Mouse (Mus musculus) liver, embryonic 14.5 days (tissue): ENCODE results near the gene Zc3h18. TPM values are rescaled to one million over a fixed set of nuclear protein-coding genes. Genes with fewer than 3 reads are reported as not detected.

Source experiments
- ATAC-seq: fragments of 200-750 bp; cut with Nextera tagmentation; 2 replicates; pipeline ENCODE4 v1.8.0; 2017; ENCODE audit warnings: moderate number of reproducible peaks, mild to moderate bottlenecking, moderate library complexity; ENCODE audit not compliant: insufficient read depth
- DNase-seq, 3 experiments: peaks; one replicate each; pipeline ENCODE4 v3.0.0-alpha.2; 2012 to 2013; ENCODE audit warnings: low read depth in 3 of 3, low spot score in 3 of 3
- H3K27ac ChIP-seq: fragments of 300-500 bp; sonication (generic); 2 replicates; pipeline ENCODE4 v1.5.1; 2014; ENCODE audit warnings: moderate library complexity, mild to moderate bottlenecking, control low read depth, inconsistent platforms
- H3K27me3 ChIP-seq: fragments of 300-500 bp; sonication (generic); 2 replicates; pipeline ENCODE4 v1.6.1; 2014; ENCODE audit warnings: mild to moderate bottlenecking, low read length, moderate library complexity; ENCODE audit not compliant: control insufficient read depth, insufficient read depth
- H3K36me3 ChIP-seq: fragments of 300-500 bp; sonication (generic); replicated peaks from 2 replicates; pipeline ENCODE4 v1.6.1; 2014; ENCODE audit warnings: low read depth; ENCODE audit not compliant: control insufficient read depth, insufficient read depth
- H3K4me1 ChIP-seq, 2 experiments: fragments of 200-500 bp in 1 of 2; fragments of 300-500 bp in 1 of 2; sonication (generic) in 1 of 2; replicated peaks; 2 replicates each; pipeline ENCODE4 v1.6.1; 2012 to 2014; ENCODE audit warnings: antibody characterized with exemption in 1 of 2, inconsistent platforms in 1 of 2, low read length in 1 of 2; ENCODE audit not compliant: control insufficient read depth in 2 of 2, insufficient read depth in 2 of 2
- H3K4me2 ChIP-seq: fragments of 300-500 bp; sonication (generic); 2 replicates; pipeline ENCODE4 v1.6.1; 2014; ENCODE audit warnings: low read depth, mild to moderate bottlenecking, control low read depth, moderate library complexity
- H3K4me3 ChIP-seq, 2 experiments: fragments of 200-500 bp in 1 of 2; fragments of 300-500 bp in 1 of 2; sonication (generic) in 1 of 2; 2 replicates each; pipeline ENCODE4 v1.5.1; 2012 to 2014; ENCODE audit warnings: low read depth in 2 of 2, low read length in 2 of 2, mild to moderate bottlenecking in 2 of 2, control low read depth in 1 of 2, inconsistent platforms in 1 of 2, moderate library complexity in 1 of 2; ENCODE audit not compliant: insufficient read depth in 1 of 2
- H3K9ac ChIP-seq: fragments of 300-500 bp; sonication (generic); replicated peaks from 2 replicates; pipeline ENCODE4 v1.6.1; 2014; ENCODE audit warnings: mild to moderate bottlenecking, control low read depth, moderate library complexity
- H3K9me3 ChIP-seq: fragments of 300-500 bp; sonication (generic); 2 replicates; pipeline ENCODE4 v1.6.1; 2016; ENCODE audit warnings: low read length, mixed read lengths; ENCODE audit not compliant: control insufficient read depth
- CTCF ChIP-seq: IDR thresholded peaks from 2 replicates; pipeline ENCODE4 v1.5.1; 2016; ENCODE audit warnings: antibody characterized with exemption, low read depth, control low read depth
- EP300 ChIP-seq: IDR thresholded peaks from 2 replicates; pipeline ENCODE4 v1.6.1; 2016; ENCODE audit warnings: antibody characterized with exemption, low read depth
- WGBS: fragments of 180-500 bp; shearing (Covaris S2); extraction: QIAGEN DNeasy Blood & Tissue Kit; methylation state at CpG from one replicate; pipeline ENCODE4 v1.1.7; 2014; ENCODE audit not compliant: insufficient replicate concordance; 5-methylcytosine and 5-hydroxymethylcytosine counted together
- polyA plus RNA-seq, 2 experiments: library from polyadenylated mRNA; depleted of rRNA in 1 of 2; stranded (reverse) in 1 of 2; unstranded in 1 of 2; fragments of >200 nt; fragmentation: Nextera tagmentation in 1 of 2; extraction: Ambion mirVana in 1 of 2; gene quantifications; 2 replicates each; pipeline versions ENCODE4 v1.2.1 to v1.2.3; 2012 to 2014

Gene Zc3h18
- polyA plus RNA-seq, 2 experiments = 12.8 to 20.4 TPM

GRCm38 (mm10) chr8:122331134-122331523 is 45.3 kb upstream of the Zc3h18 start:
- peaks cover 92% of the 10 kb centered on the region for H3K36me3 ChIP-seq
- no peak overlapping the region for H3K4me2 ChIP-seq
- ATAC-seq = no peak

GRCm38 (mm10) chr8:122332753-122333506 is 43.5 kb upstream of the Zc3h18 start:
- TF ChIP-seq EP300 (0 out of 2 replicates have a peak, but pooled peaks have one; percentile 32), CTCF (peak; percentile 97)
- peaks cover 35 to 42% of the 10 kb centered on the region in 2 experiments for H3K4me1 ChIP-seq
- WGBS = 80% methylated on average over 6 of the region's 6 CpGs
- H3K36me3 ChIP-seq = peaks cover 94% of the 10 kb centered on the region
- H3K9ac ChIP-seq = no peak overlapping the region
- ATAC-seq (peak; percentile 7; the same call in 1 of the 2 replicates), DNase-seq (no peak)
- H3K9me3 ChIP-seq = peaks cover 11% of the 10 kb centered on the region
- no peak overlapping the region for H3K4me3 ChIP-seq
- H3K27me3 ChIP-seq = no peaks in the 10 kb centered on the region
- no peak overlapping the region for H3K4me2 ChIP-seq
- H3K27ac ChIP-seq = no peak overlapping the region

More at GRCm38 (mm10) chr8:122331134-122331523, 45.3 kb upstream of the Zc3h18 start:
- H3K9ac ChIP-seq = no peak overlapping the region
- no peaks in the 10 kb centered on the region for H3K27me3 ChIP-seq
- H3K9me3 ChIP-seq = peaks cover 4% of the 10 kb centered on the region
- 72% methylated on average over 3 of the region's 3 CpGs for WGBS
- TF ChIP-seq EP300 = no peak
- TF ChIP-seq CTCF = no peak
- no peak for DNase-seq
- H3K4me1 ChIP-seq = peaks cover 52 to 59% of the 10 kb centered on the region in 2 experiments
- H3K4me3 ChIP-seq = no peak overlapping the region
- H3K27ac ChIP-seq = peak overlapping the region; percentile 93

GRCm38 (mm10) chr8:122333531-122333930 is 42.9 kb upstream of the Zc3h18 start:
- H3K9ac ChIP-seq = no peak overlapping the region
- H3K27ac ChIP-seq = no peak overlapping the region
- peaks cover 94% of the 10 kb centered on the region for H3K36me3 ChIP-seq
- TF ChIP-seq EP300 (no peak), CTCF (no peak)
- no peak for ATAC-seq
- H3K27me3 ChIP-seq = no peaks in the 10 kb centered on the region
- H3K9me3 ChIP-seq = peaks cover 11% of the 10 kb centered on the region
- peaks cover 29 to 36% of the 10 kb centered on the region in 2 experiments for H3K4me1 ChIP-seq
- no peak overlapping the region for H3K4me2 ChIP-seq
- no peak overlapping the region for H3K4me3 ChIP-seq
- DNase-seq = no peak
- 93% methylated on average over 7 of the region's 7 CpGs for WGBS

GRCm38 (mm10) chr8:122334791-122335490 is 41.5 kb upstream of the Zc3h18 start:
- H3K27me3 ChIP-seq = no peaks in the 10 kb centered on the region
- no peak overlapping the region for H3K4me2 ChIP-seq
- H3K9ac ChIP-seq = no peak overlapping the region
- no peak overlapping the region for H3K27ac ChIP-seq
- TF ChIP-seq CTCF (no peak), EP300 (no peak)
- no peak for ATAC-seq
- 94% methylated on average over 13 of the region's 13 CpGs for WGBS
- peaks cover 15 to 22% of the 10 kb centered on the region in 2 experiments for H3K4me1 ChIP-seq
- peaks cover 11% of the 10 kb centered on the region for H3K9me3 ChIP-seq
- H3K4me3 ChIP-seq = no peak overlapping the region
- peaks cover 85% of the 10 kb centered on the region for H3K36me3 ChIP-seq
- no peak for DNase-seq

- no peak overlapping the region for H3K4me3 ChIP-seq
- H3K27me3 ChIP-seq = no peaks in the 10 kb centered on the region
- peaks cover 11% of the 10 kb centered on the region for H3K9me3 ChIP-seq
- DNase-seq = no peak
- no peak overlapping the region for H3K4me2 ChIP-seq
- no peak overlapping the region for H3K9ac ChIP-seq
- peaks cover 7 to 17% of the 10 kb centered on the region in 2 experiments for H3K4me1 ChIP-seq
- TF ChIP-seq CTCF (no peak), EP300 (no peak)
- no peak for ATAC-seq
- WGBS = 86% methylated on average over 57 of the region's 57 CpGs
- peaks cover 80% of the 10 kb centered on the region for H3K36me3 ChIP-seq
- no peak overlapping the region for H3K27ac ChIP-seq
Observed at GRCm38 (mm10) chr8:122335638-122336250, 40.7 kb upstream of the Zc3h18 start.
